Mouse (Mus musculus) E14TG2a.4 (cell line): Measurements from ENCODE around the gene Sppl2a.

Experiments
- CTCF ChIP-seq: conservative IDR thresholded peaks from 2 replicates; pipeline ENCODE4 v1.5.1; 2014; ENCODE audit warnings: low read length
- NANOG ChIP-seq: IDR thresholded peaks from 2 replicates; pipeline ENCODE4 v1.6.1; 2014; ENCODE audit warnings: borderline replicate concordance, low read length, mixed read lengths

- no peak for TF ChIP-seq CTCF
- no peak for TF ChIP-seq NANOG
These were observed 886 bp upstream of the Sppl2a start for GRCm38 (mm10) chr2:126933921-126934320.
